Mouse (Mus musculus): ENCODE results near the gene Kcnmb2.

Gene Kcnmb2

GRCm38 (mm10) chr3:31902504-31903330 lies at the start of gene Kcnmb2:
Kcnmb2 (plus strand) TSS chr3:31902507.
- peak in 1 of 2 experiments; percentile 46 for DNase-seq (ENCODE audit: inconsistent age in 2 of 2, low spot score in 1 of 2)

DNA sequence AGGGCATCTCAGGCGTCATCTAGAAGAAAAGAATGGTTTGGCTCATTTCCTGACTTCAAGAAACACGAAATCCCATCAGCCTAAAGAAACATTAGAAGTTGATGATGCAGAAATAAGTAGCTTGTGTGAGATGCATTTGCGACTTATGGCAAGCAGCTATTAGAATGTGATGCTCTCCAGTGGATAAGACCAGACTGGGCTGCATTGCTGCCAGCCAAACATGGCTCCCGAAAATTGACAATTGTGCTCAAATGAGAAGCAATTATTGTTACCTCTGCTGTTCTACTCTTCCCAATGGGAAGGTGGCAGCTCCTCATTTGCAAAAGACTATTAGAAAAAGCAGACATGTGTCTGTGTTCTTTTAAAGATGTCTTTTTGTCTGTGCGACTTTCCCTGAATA lies 38.8 kb upstream of the Kcnmb2 start:
- DNase-seq (ENCODE audit: inconsistent age in 2 of 2, low spot score in 1 of 2), result no peak

DNA sequence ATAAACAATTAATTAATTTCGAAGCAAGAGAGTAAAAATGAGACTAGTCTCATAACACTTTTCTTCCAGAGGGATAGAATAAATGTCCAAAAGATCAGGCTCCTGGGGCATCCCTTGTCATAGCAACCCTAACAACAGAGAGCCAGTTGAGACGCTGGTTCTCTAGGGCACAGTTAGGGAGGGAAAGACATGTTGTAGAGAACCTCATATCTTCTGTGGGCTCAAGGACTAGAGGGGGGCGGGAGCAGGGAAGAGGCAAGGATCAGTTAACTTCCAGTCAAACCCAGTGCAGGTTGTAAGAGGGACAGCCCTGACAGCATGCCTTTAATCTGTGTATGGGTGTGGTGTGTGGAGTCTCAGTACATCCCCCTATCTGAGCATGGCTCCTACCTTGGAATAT lies 38.2 kb upstream of the Kcnmb2 start:
- no peak for DNase-seq (ENCODE audit: inconsistent age in 2 of 2, low spot score in 1 of 2)

GRCm38 (mm10) chr3:31871461-31871860 lies 30.8 kb upstream of the Kcnmb2 start:
- no peak for DNase-seq (ENCODE audit: inconsistent age in 2 of 2, low spot score in 1 of 2)

DNA sequence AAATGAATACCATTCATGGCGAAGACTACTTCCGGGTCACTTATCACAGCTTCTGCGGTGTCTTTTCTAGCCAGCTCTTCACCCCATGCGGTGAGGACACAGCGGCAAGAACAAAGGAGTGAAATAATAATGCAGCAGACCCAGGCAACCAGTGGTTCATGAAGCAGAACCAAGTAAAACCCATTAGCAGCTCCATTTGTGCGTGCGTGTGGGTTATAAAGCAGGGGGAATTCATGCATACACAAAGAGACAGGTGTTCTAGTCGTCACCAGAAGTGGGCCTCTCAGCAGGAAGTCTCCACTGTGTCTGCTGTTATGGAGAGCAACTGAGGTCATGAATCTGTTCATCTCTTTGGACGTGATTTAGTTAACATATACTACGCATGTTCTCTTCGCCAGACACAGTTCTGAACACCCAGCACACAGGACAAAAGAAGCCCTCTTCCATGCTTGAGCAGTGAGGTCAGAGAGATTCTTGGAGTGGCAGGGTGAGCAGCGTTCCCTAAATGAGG lies 19.6 kb upstream of the Kcnmb2 start:
- no peak for DNase-seq (ENCODE audit: inconsistent age in 2 of 2, low spot score in 1 of 2)

GRCm38 (mm10) chr3:31892653-31893052 lies 9.7 kb upstream of the Kcnmb2 start:
- no peak for DNase-seq (ENCODE audit: inconsistent age in 2 of 2, low spot score in 1 of 2)

DNA sequence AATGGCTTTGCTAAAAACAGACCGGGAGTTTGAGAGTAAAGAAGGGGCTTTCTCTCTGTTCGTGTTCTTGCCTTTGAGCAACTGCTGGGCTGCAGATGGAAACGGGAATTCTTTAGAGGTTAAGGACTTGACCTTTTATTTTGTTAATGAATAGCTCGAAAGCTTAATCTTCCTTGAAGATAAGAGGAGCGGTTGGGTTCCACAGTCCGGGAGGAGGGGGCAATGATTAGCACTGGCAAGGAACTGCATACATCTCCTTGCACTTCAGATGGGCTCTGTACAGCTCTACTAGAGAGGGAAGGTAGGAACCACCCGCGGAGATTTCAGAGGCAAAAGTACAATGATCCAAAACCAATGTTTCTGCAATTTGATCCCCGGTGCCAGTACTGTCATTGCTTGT lies 1.2 kb downstream of the Kcnmb2 start:
- DNase-seq (ENCODE audit: inconsistent age in 2 of 2, low spot score in 1 of 2), result peak in 1 of 2 experiments; percentile 22

DNA sequence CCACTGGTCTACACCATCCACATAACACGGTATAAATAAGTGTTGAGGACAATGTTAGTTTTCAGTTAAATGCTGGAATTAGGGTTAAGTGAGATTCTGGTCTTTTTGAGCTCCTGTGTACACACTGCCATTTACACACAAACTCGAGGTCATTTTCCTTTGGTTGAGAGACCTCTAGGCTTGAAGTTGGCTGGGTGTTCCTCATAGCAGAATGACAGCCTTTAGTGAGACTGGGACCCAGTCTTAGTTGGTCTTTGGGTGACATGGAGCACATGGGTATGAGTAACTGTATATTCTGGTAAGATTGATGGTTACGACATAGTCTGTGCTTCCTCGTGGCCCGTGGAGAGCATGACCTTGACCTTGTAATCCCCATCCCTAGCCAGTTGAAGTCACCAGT lies 1.8 kb downstream of the Kcnmb2 start:
- DNase-seq (ENCODE audit: inconsistent age in 2 of 2, low spot score in 1 of 2), result no peak

DNA sequence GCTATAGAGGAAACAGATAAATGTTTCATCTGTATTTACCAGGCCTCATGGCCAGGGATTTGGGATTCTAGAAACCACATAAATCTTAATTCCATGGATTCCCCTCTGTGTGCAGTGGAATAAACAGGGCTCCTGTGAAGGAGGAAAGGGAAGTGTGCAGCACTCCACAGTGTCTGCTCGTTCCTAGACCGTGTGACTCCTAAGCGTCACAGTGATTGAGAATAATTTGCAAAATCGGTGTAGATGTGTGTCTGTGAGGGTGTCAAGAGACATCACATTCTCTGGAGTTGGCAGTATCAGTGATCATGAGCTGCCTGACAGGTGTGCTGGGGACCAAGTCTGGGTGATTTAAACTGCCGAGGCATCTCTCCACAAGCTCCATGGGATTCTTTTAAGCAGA lies 8.9 kb downstream of the Kcnmb2 start:
- DNase-seq (ENCODE audit: inconsistent age in 2 of 2, low spot score in 1 of 2), result no peak

DNA sequence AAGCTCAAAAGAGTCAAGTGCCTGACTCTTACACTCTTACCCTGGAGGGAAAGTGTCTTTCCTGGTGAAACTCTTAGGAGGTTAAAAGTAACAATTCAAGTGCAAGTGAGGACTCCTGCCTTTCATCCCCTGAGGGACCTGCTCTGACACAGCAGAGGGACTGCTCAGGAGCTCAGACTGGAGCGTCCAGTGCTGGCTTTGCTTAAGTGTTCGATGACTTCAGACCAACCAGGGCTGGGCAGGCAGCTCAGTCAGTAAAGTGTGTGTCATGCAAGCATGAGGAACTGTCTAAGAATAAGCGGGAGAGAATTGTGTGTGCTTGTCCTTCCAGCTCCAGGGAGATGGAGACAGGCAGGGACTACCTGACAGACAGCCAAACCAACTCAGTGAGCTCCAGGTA lies 9.4 kb downstream of the Kcnmb2 start:
- no peak for DNase-seq (ENCODE audit: inconsistent age in 2 of 2, low spot score in 1 of 2)

DNA sequence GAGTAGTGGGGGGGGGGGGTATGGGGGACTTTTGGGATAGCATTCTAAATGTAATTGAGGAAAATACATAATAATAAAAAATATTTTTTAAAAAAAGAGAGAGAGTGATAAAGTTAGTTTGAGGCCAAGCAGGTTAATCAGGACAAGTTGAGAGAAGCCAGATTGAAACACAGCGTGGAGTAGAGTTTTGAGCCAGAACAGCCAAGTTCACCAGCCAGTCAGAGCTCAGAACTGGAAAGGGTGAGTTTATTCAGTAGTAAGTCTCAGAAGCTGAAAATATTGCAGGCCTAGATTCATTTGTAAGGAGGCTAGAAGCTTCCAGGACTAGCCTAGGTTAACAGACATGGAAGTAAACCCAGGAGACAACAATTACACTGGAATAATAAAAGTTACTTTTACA lies 26.2 kb downstream of the Kcnmb2 start:
- DNase-seq (ENCODE audit: inconsistent age in 2 of 2, low spot score in 1 of 2), result no peak

DNA sequence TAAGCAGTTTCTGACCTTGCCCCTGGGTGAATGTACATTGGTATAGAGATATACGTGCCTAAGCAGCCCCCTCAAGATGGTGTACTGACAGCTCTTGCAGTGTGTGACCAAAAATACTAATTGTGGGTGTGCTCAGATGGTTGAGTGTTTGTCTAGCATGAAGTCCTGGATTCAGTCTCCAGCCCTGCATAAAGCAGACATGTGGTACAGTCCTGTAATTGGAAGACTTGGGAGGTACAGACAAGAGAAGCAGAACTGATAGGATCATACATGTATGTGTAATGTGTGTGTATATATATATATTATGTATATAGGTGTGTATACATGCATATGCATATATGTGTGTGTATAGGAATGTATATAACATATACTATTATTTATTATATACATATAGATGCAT lies 32.4 kb downstream of the Kcnmb2 start:
- DNase-seq (ENCODE audit: inconsistent age in 2 of 2, low spot score in 1 of 2), result no peak

GRCm38 (mm10) chr3:31941478-31941877 lies 39.2 kb downstream of the Kcnmb2 start:
- DNase-seq (ENCODE audit: inconsistent age in 2 of 2, low spot score in 1 of 2), result peak in 1 of 2 experiments; percentile 27

- DNase-seq (ENCODE audit: inconsistent age in 2 of 2, low spot score in 1 of 2), result no peak
Observed at GRCm38 (mm10) chr3:31954213-31954612, 51.9 kb downstream of the Kcnmb2 start.

DNA sequence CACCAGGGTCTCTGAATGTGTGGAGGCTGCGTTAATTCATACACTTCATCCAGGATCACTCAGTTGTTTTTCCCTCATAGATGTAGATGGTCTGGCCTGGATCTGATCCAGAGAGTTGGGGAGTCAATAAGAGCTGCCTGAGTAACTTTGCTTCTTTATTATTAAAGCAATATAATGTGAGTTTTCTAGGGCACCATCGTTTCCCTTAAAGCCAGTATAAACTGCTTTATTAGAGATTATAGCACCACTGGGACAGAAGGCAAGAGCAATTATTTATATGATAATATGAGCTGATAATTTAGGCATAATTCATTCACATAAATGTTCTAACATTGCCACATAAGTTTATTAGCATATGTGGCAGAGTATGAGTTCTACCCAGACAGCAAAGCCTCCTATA lies 52.7 kb downstream of the Kcnmb2 start:
- DNase-seq (ENCODE audit: inconsistent age in 2 of 2, low spot score in 1 of 2), result no peak

DNA sequence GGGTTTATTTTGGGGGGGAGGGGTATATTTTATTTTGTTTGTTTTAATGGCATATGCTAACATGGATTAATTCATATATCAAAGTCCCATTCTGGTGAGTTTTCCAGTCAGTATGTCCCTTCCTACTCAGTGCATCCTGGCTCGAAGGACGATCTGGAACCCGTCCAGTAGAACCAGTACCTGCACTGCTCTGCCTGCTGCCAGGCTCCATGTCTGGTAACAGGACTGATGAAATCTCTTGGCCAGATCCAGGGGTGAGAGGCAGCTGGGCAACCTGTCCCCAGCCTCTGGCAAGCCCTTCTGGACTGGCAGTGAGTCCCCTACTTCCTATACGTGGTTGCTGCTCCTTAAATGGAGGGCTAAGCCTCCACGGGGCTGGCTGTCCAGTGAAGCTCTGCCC lies 57.5 kb downstream of the Kcnmb2 start:
- DNase-seq (ENCODE audit: inconsistent age in 2 of 2, low spot score in 1 of 2), result peak; percentile 9 to 33

DNA sequence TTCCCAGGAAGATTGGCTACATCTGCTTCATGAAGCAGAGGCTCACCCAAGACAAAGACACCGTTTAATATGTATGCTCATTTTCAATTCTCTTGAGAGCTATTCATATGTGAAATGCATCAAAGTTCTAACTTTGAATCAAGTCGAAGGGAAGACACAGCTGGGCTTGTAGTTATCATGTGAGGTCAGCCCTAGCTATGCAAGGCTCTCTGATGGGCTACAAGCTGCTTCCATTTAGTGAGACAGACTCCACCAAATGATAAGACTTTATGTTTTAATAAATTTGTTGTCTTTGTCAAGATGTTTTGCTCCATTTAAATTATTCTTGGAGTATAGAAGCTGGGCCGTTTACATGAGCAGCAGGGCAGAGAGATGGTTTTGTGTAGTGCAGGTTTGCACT lies 58.9 kb downstream of the Kcnmb2 start:
- no peak for DNase-seq (ENCODE audit: inconsistent age in 2 of 2, low spot score in 1 of 2)

DNA sequence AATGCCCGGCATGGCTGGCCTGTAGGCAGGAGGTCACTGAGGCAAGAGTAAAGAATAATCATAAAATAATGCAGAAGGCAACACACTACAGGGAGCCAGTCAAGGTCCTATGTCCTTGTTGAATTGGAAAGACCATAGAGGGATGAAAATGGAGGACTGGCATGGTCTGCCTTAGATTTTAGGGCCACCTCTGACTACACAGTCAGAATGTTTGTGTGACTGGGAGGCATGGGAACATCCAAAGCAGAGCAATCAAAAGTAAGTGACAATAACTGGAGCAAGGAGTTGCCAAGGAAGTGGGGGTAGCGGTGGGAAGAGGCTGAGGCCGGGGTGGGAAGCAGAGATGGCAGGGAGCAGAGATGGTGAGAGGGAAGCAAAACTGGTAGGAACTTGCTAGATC lies 60.8 kb downstream of the Kcnmb2 start:
- no peak for DNase-seq (ENCODE audit: inconsistent age in 2 of 2, low spot score in 1 of 2)

- no peak for DNase-seq (ENCODE audit: inconsistent age in 2 of 2, low spot score in 1 of 2)
Observed at GRCm38 (mm10) chr3:31979661-31980060, 77.4 kb downstream of the Kcnmb2 start.

DNA sequence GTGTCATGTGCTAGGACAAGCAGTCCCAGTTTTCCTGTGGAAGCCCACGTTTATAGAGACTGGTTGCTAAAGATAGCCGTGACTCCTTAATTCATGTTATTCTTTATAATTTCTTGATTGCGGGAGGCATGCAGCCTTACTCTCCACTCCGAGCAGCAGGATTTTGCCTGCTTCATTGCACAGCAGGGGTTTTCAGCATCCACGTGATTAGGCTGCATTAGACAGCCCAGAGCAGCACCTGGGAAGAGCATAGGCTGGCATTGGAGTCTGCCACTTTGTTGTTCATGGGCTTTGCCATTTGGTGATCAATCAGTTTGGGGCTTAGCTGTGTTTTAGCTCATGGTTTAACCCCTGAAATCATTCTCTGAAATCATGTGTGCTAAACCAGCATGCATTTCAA lies 80.1 kb downstream of the Kcnmb2 start:
- DNase-seq (ENCODE audit: inconsistent age in 2 of 2, low spot score in 1 of 2), result no peak

DNA sequence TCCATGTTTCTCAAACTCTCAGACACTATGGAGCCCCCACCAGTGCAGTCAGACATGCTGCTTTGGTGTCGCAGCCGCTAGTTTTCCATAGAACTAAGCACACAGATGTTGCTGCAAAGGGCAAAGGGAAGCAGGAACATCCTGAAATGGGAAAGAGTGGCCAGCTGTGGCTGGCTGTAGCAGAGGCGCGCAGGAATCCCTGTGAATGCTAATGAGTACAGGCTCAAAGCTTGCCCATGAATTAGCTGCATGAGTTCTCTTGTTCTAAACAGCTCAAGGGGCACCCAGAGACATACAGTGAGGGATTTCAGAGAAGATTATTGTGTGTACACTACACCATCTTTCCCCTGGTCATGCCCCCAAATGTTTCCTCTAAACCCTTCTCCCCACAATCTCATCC lies 82.8 kb downstream of the Kcnmb2 start:
- no peak for DNase-seq (ENCODE audit: inconsistent age in 2 of 2, low spot score in 1 of 2)

DNA sequence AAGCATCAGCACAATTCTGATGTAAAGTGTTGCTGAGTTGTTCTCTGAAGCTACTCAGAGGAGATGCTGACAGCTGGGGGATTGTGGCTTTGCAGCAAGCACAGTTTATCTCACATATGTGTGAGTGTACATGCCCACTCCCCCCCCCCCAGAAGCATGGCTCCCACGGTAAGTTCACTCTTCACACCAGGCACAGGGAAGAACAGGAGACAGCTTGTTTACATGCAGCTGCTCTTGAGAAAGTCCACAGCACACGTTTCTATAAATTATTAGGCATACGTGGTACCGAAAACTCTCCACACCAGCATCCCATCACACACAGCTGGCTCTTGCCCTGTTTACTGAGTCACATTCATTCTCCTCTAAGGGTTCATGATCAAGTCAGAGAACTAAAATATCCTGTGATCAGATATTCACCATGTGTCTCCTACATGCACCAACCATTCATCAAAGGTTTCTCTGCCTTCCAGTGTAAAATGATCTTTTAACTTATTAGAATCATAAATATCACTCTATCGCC lies 89.3 kb downstream of the Kcnmb2 start:
- DNase-seq (ENCODE audit: inconsistent age in 2 of 2, low spot score in 1 of 2), result no peak

DNA sequence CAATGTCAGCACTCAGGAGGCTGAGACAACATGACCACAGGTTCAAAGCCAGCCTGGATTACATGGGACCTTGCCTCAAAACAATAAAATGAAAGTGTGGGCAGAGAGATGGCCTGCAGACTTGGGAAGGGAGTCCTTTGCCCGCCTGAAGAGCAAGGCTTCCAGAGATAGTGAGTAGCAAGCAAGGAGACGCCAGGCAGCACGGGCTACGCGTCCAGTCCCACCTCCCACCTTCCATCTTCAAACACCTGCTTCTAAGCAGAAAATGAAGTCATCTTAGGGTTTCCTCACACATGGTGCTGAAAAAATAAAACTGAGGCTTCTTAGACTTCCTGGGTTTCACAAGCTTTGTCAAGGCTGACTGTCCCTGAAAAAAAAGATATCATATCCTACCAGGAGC lies 109.3 kb downstream of the Kcnmb2 start:
- no peak for DNase-seq (ENCODE audit: inconsistent age in 2 of 2, low spot score in 1 of 2)

All from adrenal gland, adult (tissue).